Mouse (Mus musculus) G1E (cell line): Measurements from ENCODE around the gene Car1.
"Not testable (repeated sequence)": the region's sequence is repeated elsewhere in the genome, so short reads cannot be mapped to it uniquely, and the experiment has no call there.

Experiments
- CTCF ChIP-seq: IDR thresholded peaks from 2 replicates; pipeline ENCODE4 v1.5.1; 2012; ENCODE audit warnings: low read depth, low read length, inconsistent platforms, mixed read lengths
- GATA1 ChIP-seq: IDR thresholded peaks from 2 replicates; pipeline ENCODE4 v1.6.1; 2012; ENCODE audit warnings: borderline replicate concordance, low read length, inconsistent platforms, mixed read lengths

DNA sequence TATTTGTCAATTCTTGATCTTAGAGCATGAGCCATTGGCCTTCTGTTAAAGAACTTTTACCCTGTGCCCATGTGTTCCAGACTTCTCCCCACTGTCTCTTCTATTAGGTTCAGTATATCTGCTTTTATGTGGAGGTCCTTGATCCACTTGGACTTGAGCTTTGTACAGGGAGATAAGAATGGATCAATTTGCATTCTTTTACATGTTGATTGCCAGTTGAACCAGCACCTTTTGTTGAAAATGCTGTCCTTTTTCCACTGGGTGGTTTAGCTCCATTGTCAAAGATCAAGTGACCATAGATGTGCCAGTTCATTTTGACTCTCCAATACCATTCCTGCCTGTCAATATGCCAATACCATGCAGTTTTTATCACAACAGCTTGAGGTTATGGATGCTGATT, 82.7 kb downstream of the Car1 start:
- TF ChIP-seq CTCF, GATA1: not testable (repeated sequence)
